Comparison of ENCODE assay signal across 16 mouse cellular contexts in genomic region chr11:102061941-102062473, GRCm38 (mm10). TPM values are rescaled to one million over a fixed set of nuclear protein-coding genes. Genes with fewer than 3 reads are reported as not detected.
DNase-seq lines count a peak whose midpoint lies in the region; ATAC-seq lines count a peak whose summit lies in the region.
"Had no signal": no experiment of that assay in that cellular context is flagged by ENCODE, and none has a peak within 500 bp of the region (broad histone marks: within the 10 kb centered on the region; RNA-seq: fewer than 3 reads in every experiment).

No protein-coding gene starts in this region.

- H3K9me3 ChIP-seq in heart, embryonic 10.5 days, result no peaks in the 10 kb centered on the region
- no peaks in the 10 kb centered on the region for H3K9me3 ChIP-seq in midbrain, embryonic 10.5 days (replicated peaks)
- no peaks in the 10 kb centered on the region for H3K9me3 ChIP-seq in midbrain, embryonic 14.5 days (ENCODE audit: control insufficient read depth, low read length)
- H3K9me3 ChIP-seq in hindbrain, embryonic 12.5 days (replicated peaks), result no peaks in the 10 kb centered on the region
- no peaks in the 10 kb centered on the region for H3K9me3 ChIP-seq in neural tube, embryonic 12.5 days
- H3K9me3 ChIP-seq: embryonic facial prominence, embryonic 12.5 days; liver, embryonic 15.5 days had no signal

- H3K27ac ChIP-seq in heart, embryonic 10.5 days, result no peak overlapping the region
- no peak overlapping the region for H3K27ac ChIP-seq in midbrain, embryonic 10.5 days (replicated peaks)
- H3K27ac ChIP-seq in midbrain, embryonic 14.5 days (replicated peaks; ENCODE audit: low read depth, low read length), result no peak overlapping the region
- no peak overlapping the region for H3K27ac ChIP-seq in hindbrain, embryonic 12.5 days
- H3K27ac ChIP-seq in neural tube, embryonic 12.5 days, result no peak overlapping the region
- H3K27ac ChIP-seq: embryonic facial prominence, embryonic 12.5 days; kidney, postnatal 0 days; liver, embryonic 15.5 days had no signal

- peaks cover 45% of the 10 kb centered on the region for H3K36me3 ChIP-seq in heart, embryonic 10.5 days
- H3K36me3 ChIP-seq in midbrain, embryonic 10.5 days, result peaks cover 39% of the 10 kb centered on the region
- peaks cover 49% of the 10 kb centered on the region for H3K36me3 ChIP-seq in midbrain, embryonic 14.5 days (ENCODE audit: control insufficient read depth, insufficient read depth, low read length)
- peaks cover 28% of the 10 kb centered on the region for H3K36me3 ChIP-seq in hindbrain, embryonic 12.5 days
- peaks cover 45% of the 10 kb centered on the region for H3K36me3 ChIP-seq in neural tube, embryonic 12.5 days

- no peak for DNase-seq in heart, embryonic 10.5 days (ENCODE audit: low spot score)
- no peak for DNase-seq in heart, adult 9 months (ENCODE audit: low spot score in 2 of 2)
- no peak for DNase-seq in midbrain, embryonic 10.5 days (ENCODE audit: low spot score)
- DNase-seq in midbrain, embryonic 14.5 days, result no peak
- DNase-seq in adrenal gland, postnatal 36 days, result no peak
- DNase-seq: layer of hippocampus, postnatal 36 days; thymus, postnatal 14 days had no signal

- H3K4me2 ChIP-seq in midbrain, embryonic 14.5 days (ENCODE audit: low read length), result no peak overlapping the region; the same call in 1 of the 2 replicates
- peak overlapping the region; percentile 77; the same call in 1 of the 2 replicates for H3K4me2 ChIP-seq in hindbrain, embryonic 12.5 days (replicated peaks)
- peak overlapping the region; percentile 74; the same call in 1 of the 2 replicates for H3K4me2 ChIP-seq in neural tube, embryonic 12.5 days (replicated peaks)

- 32% methylated on average over 16 of the region's 16 CpGs for WGBS in heart, embryonic 10.5 days
- 30% methylated on average over 16 of the region's 16 CpGs for WGBS in midbrain, embryonic 10.5 days
- WGBS in midbrain, embryonic 14.5 days, result 40% methylated on average over 16 of the region's 16 CpGs
- 23% methylated on average over 16 of the region's 16 CpGs for WGBS in hindbrain, embryonic 12.5 days
- WGBS in neural tube, embryonic 12.5 days, result 24% methylated on average over 16 of the region's 16 CpGs

- H3K4me3 ChIP-seq in heart, embryonic 10.5 days, result peak overlapping the region; percentile 63
- peak overlapping the region; percentile 62; the same call in 1 of the 2 replicates for H3K4me3 ChIP-seq in midbrain, embryonic 10.5 days
- no peak overlapping the region for H3K4me3 ChIP-seq in midbrain, embryonic 14.5 days (replicated peaks; ENCODE audit: low read depth, low read length)
- no peak overlapping the region for H3K4me3 ChIP-seq in hindbrain, embryonic 12.5 days
- H3K4me3 ChIP-seq in neural tube, embryonic 12.5 days, result no peak overlapping the region

- H3K4me1 ChIP-seq in heart, embryonic 10.5 days, result peaks cover 20% of the 10 kb centered on the region
- H3K4me1 ChIP-seq in midbrain, embryonic 10.5 days, result peaks cover 11% of the 10 kb centered on the region
- 0 out of 2 replicates have a peak, but pooled peaks cover 3% of the 10 kb centered on the region for H3K4me1 ChIP-seq in midbrain, embryonic 14.5 days (ENCODE audit: control insufficient read depth, insufficient read depth, low read length)
- peaks cover 6% of the 10 kb centered on the region for H3K4me1 ChIP-seq in hindbrain, embryonic 12.5 days
- H3K4me1 ChIP-seq in neural tube, embryonic 12.5 days, result peaks cover 7% of the 10 kb centered on the region; the same call in 1 of the 2 replicates
- H3K4me1 ChIP-seq: embryonic facial prominence, embryonic 12.5 days had no signal

- no peak for ATAC-seq in midbrain, embryonic 14.5 days (ENCODE audit: low FRiP score, low TSS enrichment)
- ATAC-seq in hindbrain, embryonic 12.5 days (ENCODE audit: low FRiP score), result no peak
- no peak for ATAC-seq in neural tube, embryonic 12.5 days (ENCODE audit: low FRiP score, low read depth)
- ATAC-seq in granulocyte monocyte progenitor cell, adult 5-6 weeks (replicated peaks; ENCODE audit: poor library complexity, severe bottlenecking), result no peak
- ATAC-seq: Patski had no signal

- H3K9ac ChIP-seq in midbrain, embryonic 14.5 days (replicated peaks; ENCODE audit: low read length), result no peak overlapping the region
- no peak overlapping the region for H3K9ac ChIP-seq in hindbrain, embryonic 12.5 days
- H3K9ac ChIP-seq in neural tube, embryonic 12.5 days, result no peak overlapping the region
- H3K9ac ChIP-seq: liver, embryonic 15.5 days had no signal

- H3K27me3 ChIP-seq in heart, embryonic 10.5 days (ENCODE audit: insufficient read depth, poor library complexity, severe bottlenecking), result peaks cover 42% of the 10 kb centered on the region
- H3K27me3 ChIP-seq in midbrain, embryonic 10.5 days (ENCODE audit: low read depth, poor library complexity, severe bottlenecking), result peaks cover 36% of the 10 kb centered on the region
- no peaks in the 10 kb centered on the region for H3K27me3 ChIP-seq in midbrain, embryonic 14.5 days (ENCODE audit: control insufficient read depth, insufficient read depth, low read length)
- peaks cover 13% of the 10 kb centered on the region for H3K27me3 ChIP-seq in hindbrain, embryonic 12.5 days
- peaks cover 17% of the 10 kb centered on the region for H3K27me3 ChIP-seq in neural tube, embryonic 12.5 days (replicated peaks)
- H3K27me3 ChIP-seq: Patski had no signal

RNA-seq across cellular contexts. Expression of gene Cd300lg, which starts 20.7 kb away (rescaled TPM):
- polyA plus RNA-seq in heart, embryonic 10.5 days (2016; fragmentation: Nextera tagmentation; extraction: Ambion mirVana), result 0.83 and 0.94 TPM in 2 replicates
- 0.20 and 0.25 TPM in 2 replicates for polyA plus RNA-seq in midbrain, embryonic 10.5 days (2016; fragmentation: Nextera tagmentation; extraction: Ambion mirVana)
- polyA plus RNA-seq in midbrain, embryonic 14.5 days (2014; fragmentation: Nextera tagmentation; extraction: Ambion mirVana), result 0.15 and 0.17 TPM in 2 replicates
- 0.12 and 0.43 TPM in 2 replicates for polyA plus RNA-seq in hindbrain, embryonic 12.5 days (2016; fragmentation: Nextera tagmentation; extraction: Ambion mirVana)
- polyA plus RNA-seq in neural tube, embryonic 12.5 days (2016; fragmentation: Nextera tagmentation; extraction: Ambion mirVana), result 0.46 and 0.49 TPM in 2 replicates
- total RNA-seq in granulocyte monocyte progenitor cell, adult 5-6 weeks (2014; fragmentation: Nextera tagmentation), result 0.26 and 1.1 TPM in 2 replicates
- 0.36 and 2.0 TPM in 2 replicates for total RNA-seq in granulocyte monocyte progenitor cell, adult 5-6 weeks (2017)
- total RNA-seq in adrenal gland, postnatal 36 days (2021), result 10 to 100 TPM; 40.3 to 48.6 TPM
- total RNA-seq: layer of hippocampus, postnatal 36 days had no signal
- polyA plus RNA-seq: Patski had no signal

RNA-seq across cellular contexts. Expression of gene Mpp2, which starts 26.3 kb away (rescaled TPM):
- 19.0 and 20.1 TPM in 2 replicates for polyA plus RNA-seq in heart, embryonic 10.5 days (2016; fragmentation: Nextera tagmentation; extraction: Ambion mirVana)
- 15.5 and 18.7 TPM in 2 replicates for polyA plus RNA-seq in midbrain, embryonic 10.5 days (2016; fragmentation: Nextera tagmentation; extraction: Ambion mirVana)
- 22.5 and 23.9 TPM in 2 replicates for polyA plus RNA-seq in midbrain, embryonic 14.5 days (2014; fragmentation: Nextera tagmentation; extraction: Ambion mirVana)
- 22.0 and 24.1 TPM in 2 replicates for polyA plus RNA-seq in hindbrain, embryonic 12.5 days (2016; fragmentation: Nextera tagmentation; extraction: Ambion mirVana)
- 23.9 and 25.4 TPM in 2 replicates for polyA plus RNA-seq in neural tube, embryonic 12.5 days (2016; fragmentation: Nextera tagmentation; extraction: Ambion mirVana)
- not detected in 2 replicates for total RNA-seq in granulocyte monocyte progenitor cell, adult 5-6 weeks (2014; fragmentation: Nextera tagmentation)
- 0.04 TPM in 1 of 2 replicates, not detected in the other for total RNA-seq in granulocyte monocyte progenitor cell, adult 5-6 weeks (2017)
- total RNA-seq in adrenal gland, postnatal 36 days (2021), result 10 to 100 TPM in 1 of 2 experiments, 1 to 10 TPM in 1; 8.9 to 10.8 TPM

RNA-seq across cellular contexts. Expression of gene Mpp3, which starts 33.7 kb away (rescaled TPM):
- 3.4 and 5.1 TPM in 2 replicates for polyA plus RNA-seq in heart, embryonic 10.5 days (2016; fragmentation: Nextera tagmentation; extraction: Ambion mirVana)
- 13.3 and 16.9 TPM in 2 replicates for polyA plus RNA-seq in midbrain, embryonic 10.5 days (2016; fragmentation: Nextera tagmentation; extraction: Ambion mirVana)
- 45.4 and 54.2 TPM in 2 replicates for polyA plus RNA-seq in midbrain, embryonic 14.5 days (2014; fragmentation: Nextera tagmentation; extraction: Ambion mirVana)
- 35.6 and 36.2 TPM in 2 replicates for polyA plus RNA-seq in hindbrain, embryonic 12.5 days (2016; fragmentation: Nextera tagmentation; extraction: Ambion mirVana)
- 45.2 and 47.2 TPM in 2 replicates for polyA plus RNA-seq in neural tube, embryonic 12.5 days (2016; fragmentation: Nextera tagmentation; extraction: Ambion mirVana)
- not detected in 2 replicates for total RNA-seq in granulocyte monocyte progenitor cell, adult 5-6 weeks (2014; fragmentation: Nextera tagmentation)
- not detected in 2 replicates for total RNA-seq in granulocyte monocyte progenitor cell, adult 5-6 weeks (2017)
- total RNA-seq in adrenal gland, postnatal 36 days (2021), result 10 to 100 TPM in 1 of 2 experiments, 1 to 10 TPM in 1; 5.3 to 17.3 TPM

RNA-seq across cellular contexts. Expression of gene Ppy, which starts 39.1 kb away (rescaled TPM):
- polyA plus RNA-seq in heart, embryonic 10.5 days (2016; fragmentation: Nextera tagmentation; extraction: Ambion mirVana), result not detected in 2 replicates
- polyA plus RNA-seq in midbrain, embryonic 10.5 days (2016; fragmentation: Nextera tagmentation; extraction: Ambion mirVana), result not detected in 2 replicates
- polyA plus RNA-seq in midbrain, embryonic 14.5 days (2014; fragmentation: Nextera tagmentation; extraction: Ambion mirVana), result not detected in 2 replicates
- not detected in 2 replicates for polyA plus RNA-seq in hindbrain, embryonic 12.5 days (2016; fragmentation: Nextera tagmentation; extraction: Ambion mirVana)
- not detected in 2 replicates for polyA plus RNA-seq in neural tube, embryonic 12.5 days (2016; fragmentation: Nextera tagmentation; extraction: Ambion mirVana)
- total RNA-seq in granulocyte monocyte progenitor cell, adult 5-6 weeks (2014; fragmentation: Nextera tagmentation), result not detected in 2 replicates
- total RNA-seq in granulocyte monocyte progenitor cell, adult 5-6 weeks (2017), result not detected in 2 replicates
- total RNA-seq in adrenal gland, postnatal 36 days (2021), result not detected
- total RNA-seq: layer of hippocampus, postnatal 36 days had no signal
- polyA plus RNA-seq: cerebellum, adult 2 months; embryonic facial prominence, embryonic 12.5 days; heart, postnatal 0 days; kidney, postnatal 0 days; liver, embryonic 15.5 days; Patski had no signal

RNA-seq across cellular contexts. Expression of gene Pyy, which starts 45.6 kb away (rescaled TPM):
- 3.0 TPM in 1 of 2 replicates, not detected in the other for polyA plus RNA-seq in heart, embryonic 10.5 days (2016; fragmentation: Nextera tagmentation; extraction: Ambion mirVana)
- not detected in 2 replicates for polyA plus RNA-seq in midbrain, embryonic 10.5 days (2016; fragmentation: Nextera tagmentation; extraction: Ambion mirVana)
- not detected in 2 replicates for polyA plus RNA-seq in midbrain, embryonic 14.5 days (2014; fragmentation: Nextera tagmentation; extraction: Ambion mirVana)
- 3.3 and 5.5 TPM in 2 replicates for polyA plus RNA-seq in hindbrain, embryonic 12.5 days (2016; fragmentation: Nextera tagmentation; extraction: Ambion mirVana)
- 1.1 TPM in 1 of 2 replicates, not detected in the other for polyA plus RNA-seq in neural tube, embryonic 12.5 days (2016; fragmentation: Nextera tagmentation; extraction: Ambion mirVana)
- not detected in 2 replicates for total RNA-seq in granulocyte monocyte progenitor cell, adult 5-6 weeks (2014; fragmentation: Nextera tagmentation)
- total RNA-seq in granulocyte monocyte progenitor cell, adult 5-6 weeks (2017), result not detected in 2 replicates
- total RNA-seq in adrenal gland, postnatal 36 days (2021), result not detected
- total RNA-seq: layer of hippocampus, postnatal 36 days had no signal
- polyA plus RNA-seq: embryonic facial prominence, embryonic 12.5 days; heart, postnatal 0 days; kidney, postnatal 0 days; Patski had no signal

Comparison
In these comparisons a context has a peak if more than half of its experiments do, and no peak if none do; other contexts are left out.
1. H3K4me3 ChIP-seq: peak in heart, embryonic 10.5 days (single experiment) and midbrain, embryonic 10.5 days (single experiment); none in midbrain, embryonic 14.5 days (single experiment), hindbrain, embryonic 12.5 days (single experiment) and neural tube, embryonic 12.5 days (single experiment).